Mouse (Mus musculus) right cerebral cortex, postnatal 36 days (tissue): ENCODE data around the gene Tprgl.
A peak's percentile ranks its signal among the peaks of the same experiment; 100 is the strongest.

Experiments
- DNase-seq, 2 experiments: peaks; one replicate each; pipeline ENCODE4 v3.0.0; 2022; ENCODE audit warnings: low spot score in 2 of 2, mixed read lengths in 1 of 2

The Tprgl gene

GRCm38 (mm10) chr4:154159961-154160537, 417 bp downstream of the Tprgl start:
- no peak for DNase-seq

DNA sequence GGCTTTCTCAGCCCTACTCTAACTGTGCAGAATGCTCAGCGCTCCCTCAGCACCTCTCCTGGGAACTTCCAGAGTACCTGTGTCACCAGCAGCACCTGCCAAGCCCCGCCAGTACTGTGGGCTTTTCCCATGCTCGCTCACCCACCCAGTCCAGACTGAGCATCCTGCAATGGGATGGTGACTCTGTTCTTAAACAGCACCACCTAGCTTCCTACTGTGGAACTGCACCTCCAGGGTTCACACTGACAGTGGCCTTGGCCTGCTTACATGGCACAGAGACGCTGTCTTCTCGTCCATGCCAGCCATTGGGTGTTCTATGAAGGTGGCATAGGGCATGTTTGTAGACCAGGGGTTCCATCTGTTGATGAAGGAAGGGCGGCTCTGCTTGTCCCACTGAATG, 1.5 kb downstream of the Tprgl start:
- peak; percentile 58 to 70 for DNase-seq

DNA sequence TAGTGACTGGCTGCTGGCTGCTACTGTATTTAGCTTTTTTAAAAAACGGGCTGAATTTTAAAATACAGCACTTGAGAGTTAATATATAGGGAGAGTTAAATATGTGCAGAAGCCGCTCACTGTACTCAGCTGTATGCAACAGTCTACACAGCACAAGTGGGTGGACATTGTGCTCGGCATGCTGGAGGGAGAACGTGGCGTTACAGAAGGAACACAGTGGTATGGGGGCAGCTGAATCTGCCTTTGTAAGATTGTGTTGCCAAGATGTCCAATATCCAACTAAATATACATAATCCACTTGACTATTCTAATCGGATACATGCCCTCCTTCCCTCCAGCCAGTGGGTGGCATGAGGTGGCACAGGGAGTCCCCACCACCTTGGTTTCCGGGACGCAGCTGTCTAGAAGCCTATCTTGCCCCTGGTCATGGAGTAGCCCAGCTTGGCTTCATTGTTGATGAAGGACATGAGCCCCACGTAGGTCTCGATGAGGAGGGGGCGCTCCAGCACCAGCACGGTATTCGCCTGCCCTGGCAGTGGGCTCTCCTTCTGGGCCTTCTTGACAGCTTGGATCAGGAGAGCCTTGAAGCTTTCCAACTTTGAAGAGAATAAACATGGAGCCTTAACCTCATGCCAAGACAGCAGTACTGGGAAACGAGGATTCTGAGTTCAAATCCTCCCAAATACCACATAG, 2.4 kb downstream of the Tprgl start:
- peak in 1 of 2 experiments; percentile 58 for DNase-seq

DNA sequence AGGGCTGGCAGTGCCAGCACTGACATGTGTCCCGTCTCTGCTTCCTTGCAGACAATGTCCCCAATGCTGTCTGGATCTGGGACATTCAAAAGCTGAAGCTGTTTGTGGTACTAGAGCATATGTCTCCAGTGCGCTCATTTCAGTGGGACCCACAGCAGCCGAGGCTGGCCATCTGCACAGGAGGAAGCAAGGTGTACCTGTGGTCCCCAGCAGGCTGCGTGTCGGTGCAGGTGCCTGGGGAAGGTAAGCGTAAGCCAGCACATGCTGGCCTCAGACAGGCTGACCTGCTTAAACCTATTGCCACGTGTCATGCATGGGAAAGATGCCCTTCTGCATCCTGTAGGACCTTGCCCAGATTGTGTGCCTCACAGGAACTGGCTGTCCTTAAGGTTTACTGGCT, 4.4 kb downstream of the Tprgl start:
- no peak for DNase-seq

DNA sequence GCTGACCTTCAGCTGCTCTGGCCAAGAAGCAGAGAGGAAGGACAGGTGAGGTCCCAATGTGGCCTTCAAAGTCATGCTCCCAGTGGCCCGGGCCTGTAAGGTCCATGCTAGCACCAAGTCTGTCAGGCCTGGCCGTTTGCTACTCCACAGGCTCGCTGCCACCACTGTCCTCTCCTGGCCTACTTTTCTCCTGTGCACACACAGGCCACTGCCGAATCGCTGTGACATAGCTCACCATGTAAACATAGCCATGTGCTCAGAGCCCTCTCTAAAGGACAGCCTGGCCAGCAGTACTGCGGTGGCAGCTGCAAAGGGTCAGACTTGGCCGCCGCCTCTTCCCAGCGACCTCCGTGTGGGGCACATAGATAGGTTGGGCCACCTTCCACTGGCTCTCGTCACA, 6.4 kb downstream of the Tprgl start:
- no peak for DNase-seq

GRCm38 (mm10) chr4:154146342-154146741, 14.1 kb downstream of the Tprgl start:
- DNase-seq: no peak

DNA sequence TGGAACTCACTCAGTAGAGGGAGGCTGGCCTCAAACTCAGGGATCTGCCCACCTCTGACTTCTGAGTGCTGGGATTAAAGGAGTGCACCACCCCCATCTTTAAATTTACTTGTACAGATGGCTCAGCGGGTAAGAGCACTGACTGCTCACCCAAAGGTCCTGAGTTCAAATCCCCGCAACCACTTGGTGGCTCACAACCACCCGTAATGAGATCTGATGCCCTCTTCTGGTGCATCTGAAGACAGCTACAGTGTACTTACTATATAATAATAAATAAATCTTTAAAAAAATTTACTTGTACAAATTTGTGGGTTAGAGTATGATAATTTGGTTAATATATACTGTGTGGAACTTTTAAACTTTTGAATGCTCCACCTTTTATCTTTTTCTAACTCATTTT, 15.8 kb downstream of the Tprgl start:
- no peak for DNase-seq

- peak; percentile 84 to 87 for DNase-seq
These were observed 18.0 kb downstream of the Tprgl start, which contains the start of gene Wrap73 for GRCm38 (mm10) chr4:154142211-154143040. Wrap73 (plus strand) TSS chr4:154142372.

GRCm38 (mm10) chr4:154141009-154141867, 19.2 kb downstream of the Tprgl start:
- DNase-seq: no peak

- no peak for DNase-seq
These were observed 20.1 kb downstream of the Tprgl start for GRCm38 (mm10) chr4:154140213-154141008.

DNA sequence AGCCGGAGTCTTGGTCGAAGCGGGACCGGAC, 20.5 kb downstream of the Tprgl start, which contains the start of gene Trp73:
TSS of gene Trp73 (minus strand) at position 27 of the 31 bp plus-strand sequence.
- DNase-seq: no peak

DNA sequence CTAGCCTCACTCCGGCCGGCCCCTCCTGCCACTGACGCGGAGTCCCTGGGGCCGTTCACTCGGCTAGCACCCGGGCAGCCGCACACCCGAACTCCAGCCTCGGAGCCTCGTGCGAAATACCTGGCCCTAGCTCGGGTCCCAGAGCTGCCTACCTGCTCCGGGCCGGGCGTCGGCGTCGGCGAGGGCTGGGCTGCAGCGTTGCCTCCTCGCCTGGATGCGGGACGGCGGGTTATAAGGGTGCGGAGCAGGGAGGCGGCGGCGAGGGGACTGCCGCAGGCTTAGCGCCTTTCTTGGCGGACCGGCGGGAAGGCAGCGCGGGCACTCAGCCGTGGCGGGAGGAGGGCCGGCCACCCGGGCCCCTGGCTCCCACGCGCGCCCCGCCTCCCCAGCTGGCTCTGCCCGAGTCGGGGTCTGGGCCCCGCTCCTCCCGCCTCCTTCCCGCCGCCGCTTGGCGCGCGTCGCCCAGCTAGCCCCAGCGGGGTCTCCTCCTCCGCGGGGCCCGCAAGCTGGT, 20.7 kb downstream of the Tprgl start:
- no peak for DNase-seq

DNA sequence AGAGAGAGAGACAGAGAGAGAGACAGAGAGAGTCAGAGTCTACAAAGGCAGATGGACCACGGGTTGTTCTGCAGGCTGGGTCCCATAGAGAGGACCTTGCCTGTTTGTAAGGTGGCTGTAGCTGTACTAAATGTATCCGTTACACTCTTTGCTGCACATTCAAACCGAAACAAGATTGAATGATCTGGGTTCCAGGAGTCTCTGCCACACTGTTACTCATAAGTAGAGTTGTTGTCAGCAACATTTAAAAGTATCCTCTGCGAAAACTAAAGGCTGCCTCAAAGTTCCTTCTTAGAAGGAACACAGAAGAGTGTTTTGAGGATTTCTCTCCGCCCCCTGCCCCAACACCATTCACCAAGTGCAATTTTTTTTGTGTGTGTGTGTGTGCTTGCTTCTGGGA, 23.3 kb downstream of the Tprgl start:
- DNase-seq: no peak

DNA sequence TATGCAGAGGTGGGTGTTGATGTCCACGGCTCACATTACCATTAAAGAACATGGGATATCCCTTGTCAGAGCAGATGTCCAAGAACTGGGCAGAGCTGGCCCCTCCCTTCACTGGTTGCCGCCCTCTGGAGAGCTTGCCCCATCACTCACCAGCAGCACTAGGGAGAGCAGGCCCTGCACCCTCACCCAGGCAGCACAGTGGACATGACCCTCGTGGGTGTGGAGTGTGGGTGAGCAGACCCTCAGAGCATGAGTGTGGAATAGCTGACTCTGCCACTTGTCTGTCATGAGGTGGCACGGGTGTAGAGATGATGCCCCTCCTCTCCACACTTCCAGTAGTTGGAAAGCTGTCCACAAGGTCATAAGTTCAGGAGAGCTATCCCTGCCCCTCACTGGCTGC, 25.7 kb downstream of the Tprgl start:
- DNase-seq: no peak

DNA sequence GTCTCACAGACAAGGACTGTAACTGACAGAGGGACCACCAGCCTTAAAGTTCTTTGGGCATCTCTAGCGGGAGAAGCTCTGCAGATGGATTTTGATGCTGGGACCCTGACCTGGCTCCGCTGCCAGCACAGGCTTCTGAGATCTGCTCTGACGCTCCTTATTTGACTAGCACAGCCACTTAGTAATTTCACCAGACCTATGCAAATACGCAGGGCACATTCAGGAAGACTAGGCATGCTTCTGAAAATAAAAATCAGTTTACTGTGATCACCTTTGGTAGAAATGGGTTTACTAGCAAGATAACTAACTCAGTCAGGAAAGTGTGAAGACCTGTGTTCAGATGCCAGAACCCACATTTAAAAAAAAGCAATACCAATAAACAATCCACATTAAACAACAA, 28.6 kb downstream of the Tprgl start:
- no peak for DNase-seq

GRCm38 (mm10) chr4:154129950-154130349, 30.5 kb downstream of the Tprgl start:
- DNase-seq: no peak

DNA sequence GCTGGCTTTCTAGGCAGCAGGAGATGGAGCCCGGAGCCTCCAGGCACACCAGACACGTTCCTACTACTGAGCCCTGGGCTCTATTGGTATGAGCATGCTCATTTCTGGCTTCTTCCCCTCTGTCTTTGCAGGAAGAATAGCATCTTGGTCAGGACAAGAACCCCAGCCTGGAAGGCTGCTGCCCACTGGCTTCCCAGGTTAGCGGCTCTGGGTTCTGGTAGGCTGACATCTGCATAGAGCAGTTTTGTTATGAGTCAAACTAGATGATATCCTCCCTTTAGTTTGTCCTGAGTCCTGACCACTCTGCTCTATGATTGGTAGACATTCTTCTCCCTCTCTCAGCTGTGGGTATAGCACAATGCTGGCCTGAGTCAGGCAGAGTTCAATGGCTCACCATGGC, 33.2 kb downstream of the Tprgl start:
- no peak for DNase-seq

- DNase-seq: no peak
These were observed 35.3 kb downstream of the Tprgl start for GRCm38 (mm10) chr4:154125202-154125601.

GRCm38 (mm10) chr4:154123553-154123952, 36.9 kb downstream of the Tprgl start:
- DNase-seq: no peak

GRCm38 (mm10) chr4:154122374-154122773, 38.1 kb downstream of the Tprgl start:
- no peak for DNase-seq

GRCm38 (mm10) chr4:154121800-154122199, 38.7 kb downstream of the Tprgl start:
- no peak for DNase-seq
